Mouse (Mus musculus) heart, adult 2 months (tissue): ENCODE measurements at regions not wholly inside any gene's neighbourhood (a gene's known extent, or its start where the extent isn't known, plus 50 kb on each side); places are given as distances from the start of the nearest gene placed in this dataset.

Experiments
- CTCF ChIP-seq: fragments of 200-600 bp; IDR thresholded peaks from 2 replicates; pipeline ENCODE4 v1.8.1; 2022; ENCODE audit warnings: antibody characterized with exemption, mild to moderate bottlenecking, moderate library complexity
- POLR2A ChIP-seq: fragments of 200-500 bp; IDR thresholded peaks from 2 replicates; pipeline ENCODE4 v1.6.1; 2011; ENCODE audit warnings: mild to moderate bottlenecking, low read depth, low read length, control low read depth; ENCODE audit not compliant: insufficient read depth

DNA sequence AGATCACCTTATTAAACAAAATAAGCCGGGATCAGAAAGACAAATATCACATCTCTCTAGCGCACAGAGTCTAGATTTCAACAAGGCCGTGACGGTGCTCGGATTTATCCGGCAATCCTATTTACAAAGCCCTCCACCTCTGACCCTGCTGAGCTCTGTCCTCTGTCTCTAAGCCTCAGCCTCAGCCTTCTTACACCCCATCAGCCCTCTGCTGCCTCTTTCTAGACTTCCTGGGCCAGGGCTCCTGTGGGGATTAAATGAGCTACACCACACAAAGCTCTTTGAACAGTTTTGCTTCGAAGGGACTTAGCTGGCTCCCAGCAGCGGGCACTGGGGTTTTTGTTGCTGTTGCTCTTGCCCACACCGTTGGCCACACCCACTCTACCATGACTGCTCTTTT lies 211.8 kb downstream of the CK137956 start:
- TF ChIP-seq CTCF, result no peak
- TF ChIP-seq POLR2A, result no peak
